Mouse (Mus musculus) B cell, adult (primary cell): ENCODE results near the gene Tnmd. TPM values are rescaled to one million over a fixed set of nuclear protein-coding genes. Genes with fewer than 3 reads are reported as not detected.

Experiments
- total RNA-seq: library from RNA; stranded (reverse); gene quantifications from 4 replicates; pipeline ENCODE4 v1.2.4, GENCODE M21; 2023; ENCODE audit not compliant: inconsistent age

The Tnmd gene
- not detected in 4 replicates for total RNA-seq

DNA sequence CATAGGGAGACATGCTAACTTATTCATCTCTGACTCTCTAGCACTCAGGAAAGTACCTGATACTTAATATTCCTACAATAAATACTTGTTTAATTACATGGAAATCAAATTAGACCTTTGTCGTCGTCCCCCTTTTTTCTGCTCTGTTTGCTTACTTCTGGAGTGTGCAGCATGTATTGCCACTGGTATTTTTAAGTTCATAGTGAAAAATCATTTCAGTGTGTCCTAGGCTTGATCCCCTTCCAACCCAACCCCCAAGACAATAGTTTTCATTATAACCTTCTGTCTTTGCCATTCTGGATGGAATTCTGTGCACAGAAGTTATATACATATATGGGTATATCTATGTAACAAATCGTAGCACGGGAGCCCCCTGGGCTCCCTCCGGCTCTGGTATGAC lies at the start of gene Tnmd:
Tnmd (plus strand) TSS at position 301 of the 400 bp plus-strand sequence.

DNA sequence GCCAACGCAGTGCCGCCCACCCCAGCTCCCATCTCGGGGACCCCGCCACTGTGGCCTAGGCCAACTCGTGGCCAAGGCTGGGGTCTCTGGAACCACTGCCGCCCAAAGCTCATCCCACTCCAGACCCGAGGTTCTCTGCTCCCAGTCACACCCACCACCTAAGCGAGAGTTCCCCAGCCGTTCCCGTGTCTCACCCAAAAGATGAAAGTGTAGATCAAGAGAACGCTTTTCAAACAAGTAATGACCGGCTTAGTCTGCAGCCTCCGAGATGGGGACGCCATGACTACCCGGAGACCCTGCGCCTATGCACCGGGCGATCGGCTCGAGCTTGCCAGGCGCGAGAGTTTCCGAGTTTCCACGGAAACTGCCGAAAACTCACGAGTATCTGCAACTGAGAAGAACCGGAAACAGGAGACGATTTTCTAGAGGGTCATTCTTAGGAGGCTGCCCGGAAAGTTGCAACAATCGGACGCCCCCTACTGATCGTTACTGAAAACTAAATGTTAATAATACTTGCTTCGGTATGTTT lies 47.3 kb downstream of the Tnmd start, which contains the start of gene Tspan6:
Tspan6 (minus strand) TSS at position 416 of the 529 bp plus-strand sequence.

DNA sequence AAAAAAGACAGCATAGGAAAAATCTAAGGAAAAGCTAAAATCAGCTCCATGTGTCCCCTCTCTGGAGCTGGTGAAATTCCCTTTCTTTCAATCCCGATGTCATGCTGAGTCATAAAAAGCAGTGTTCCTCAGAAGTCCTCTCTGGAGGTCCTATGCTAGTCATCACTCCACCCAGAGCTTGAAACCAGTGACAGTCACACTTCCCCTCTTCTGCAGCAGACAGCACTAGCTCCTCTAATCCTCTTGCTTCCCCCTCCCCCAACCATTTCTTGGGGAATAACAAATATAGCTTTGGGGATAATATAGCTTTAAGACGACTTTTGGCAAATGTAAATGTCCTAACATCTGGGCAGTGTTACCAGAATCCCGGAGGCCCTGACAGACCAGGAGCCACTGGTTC lies 57.5 kb downstream of the Tnmd start, which contains the start of gene Srpx2:
Srpx2 (plus strand) TSS at position 166 of the 400 bp plus-strand sequence.

Other genes starting within 250 kb of the Tnmd start
- gene Pcdh19, start 162.0 kb upstream of the Tnmd start, total RNA-seq, result not detected in 4 replicates
- 1.1 to 3.2 TPM (median 1.6 TPM) in 4 replicates for gene Tspan6, start 47.4 kb downstream of the Tnmd start, total RNA-seq
- not detected in 4 replicates for gene Srpx2, start 57.4 kb downstream of the Tnmd start, total RNA-seq
- 0.51 TPM in 1 of 4 replicates, not detected in the others for gene Sytl4, start 130.8 kb downstream of the Tnmd start, total RNA-seq
- 43.6 to 59.2 TPM (median 51.1 TPM) in 4 replicates for gene Cstf2, start 208.2 kb downstream of the Tnmd start, total RNA-seq